Mouse (Mus musculus): ENCODE measurements at regions not wholly inside any gene's neighbourhood (a gene's known extent, or its start where the extent isn't known, plus 50 kb on each side); places are given as distances from the start of the nearest gene placed in this dataset.
"Not testable (repeated sequence)": the region's sequence is repeated elsewhere in the genome, so short reads cannot be mapped to it uniquely, and the experiment has no call there.

- DNase-seq (ENCODE audit: low read depth, low spot score), result no peak
- 79% methylated on average over 6 of the region's 6 CpGs for WGBS
Measured at GRCm38 (mm10) chr10:120284785-120285184, 57.9 kb downstream of the Llph start.

DNA sequence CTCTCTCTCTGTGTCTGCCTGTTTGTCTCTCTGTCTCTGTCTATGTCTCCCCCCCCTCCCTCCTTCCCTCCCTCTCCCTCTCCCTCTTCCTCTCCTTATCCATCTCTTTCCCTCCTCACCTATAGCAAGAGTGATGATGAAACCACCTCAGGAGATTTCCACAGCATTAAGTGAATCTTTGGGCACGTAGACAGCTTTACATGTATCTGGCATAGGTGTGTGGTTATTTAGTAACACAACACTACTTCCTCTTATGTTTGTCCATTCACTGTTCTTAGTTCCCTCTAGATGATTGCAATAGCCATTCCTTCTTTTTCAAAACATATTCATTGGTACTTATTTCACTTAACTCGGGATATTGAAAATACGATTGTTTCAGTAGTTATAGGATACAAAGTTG lies 65.0 kb downstream of the Llph start:
- 85% methylated on average over 3 of the region's 3 CpGs for WGBS

DNA sequence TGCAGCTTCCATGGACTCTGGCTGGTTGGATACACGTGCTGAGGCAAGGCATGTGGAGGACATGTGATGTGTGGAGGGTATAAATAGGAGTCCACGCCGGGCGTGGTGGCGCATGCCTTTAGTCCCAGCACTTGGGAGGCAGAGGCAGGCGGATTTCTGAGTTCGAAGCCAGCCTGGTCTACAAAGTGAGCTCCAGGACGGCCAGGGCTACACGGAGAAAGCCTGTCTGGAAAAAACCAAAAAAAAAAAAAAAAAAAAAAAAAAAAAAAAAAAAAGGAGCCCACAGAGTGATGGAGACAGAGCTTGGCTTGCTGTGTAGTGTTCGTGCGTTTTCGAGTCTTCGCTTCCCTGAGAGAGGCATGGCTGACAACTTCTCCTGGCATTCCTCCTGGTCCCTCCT lies 66.5 kb downstream of the Llph start:
- WGBS, result 93% methylated on average over 13 of the region's 13 CpGs

More for the DNA sequence above, 65.0 kb downstream of the Llph start:
- DNase-seq (ENCODE audit: low read depth, low spot score), result no peak

DNA sequence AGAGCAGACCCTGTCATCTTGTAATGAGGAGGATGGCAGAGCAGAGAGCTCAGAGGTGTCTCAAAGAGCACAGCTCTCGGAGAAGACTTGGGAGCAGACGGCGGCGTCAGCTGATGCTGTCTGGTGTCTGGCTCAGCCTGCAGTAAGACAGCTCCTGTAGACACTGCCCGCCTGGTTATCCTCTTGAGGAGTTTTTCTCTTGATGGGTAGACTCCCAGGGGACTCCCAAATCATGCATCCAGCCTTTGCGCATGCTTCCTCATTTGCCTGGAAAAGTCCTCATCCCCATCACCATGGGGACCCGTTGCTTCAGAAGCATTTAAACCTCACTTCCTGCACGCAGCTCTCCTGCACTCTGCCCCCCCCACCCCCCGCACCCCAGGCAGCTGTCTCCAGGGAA lies 67.6 kb downstream of the Llph start:
- 55% methylated on average over 9 of the region's 9 CpGs for WGBS
- no peak for DNase-seq (ENCODE audit: low read depth, low spot score)

More for the DNA sequence above, 66.5 kb downstream of the Llph start:
- DNase-seq (ENCODE audit: low read depth, low spot score), result not testable (repeated sequence)

DNA sequence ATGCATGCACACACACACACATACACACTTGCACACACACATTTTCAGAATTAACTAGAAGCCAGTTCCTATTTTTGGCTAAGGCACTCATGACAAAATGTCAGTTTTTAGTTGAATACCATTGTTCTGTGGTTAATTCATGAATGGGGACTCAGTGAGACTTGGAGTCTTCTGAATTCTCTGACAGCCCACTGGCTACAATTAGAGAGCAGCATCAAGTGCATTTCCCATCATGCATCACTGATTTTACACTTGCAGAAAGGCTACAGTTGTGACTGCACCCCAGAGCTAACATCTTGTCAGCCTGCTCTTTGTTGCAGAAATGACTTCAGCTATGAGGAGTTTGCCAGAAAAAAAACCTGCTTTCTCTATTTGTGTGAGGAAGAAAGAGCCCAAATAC lies 70.4 kb downstream of the Llph start:
- no peak for DNase-seq (ENCODE audit: low read depth, low spot score)

GRCm38 (mm10) chr10:120298293-120298927 lies 71.5 kb downstream of the Llph start:
- WGBS, result 67% methylated on average over 14 of the region's 14 CpGs
- no peak for DNase-seq (ENCODE audit: low read depth, low spot score)

DNA sequence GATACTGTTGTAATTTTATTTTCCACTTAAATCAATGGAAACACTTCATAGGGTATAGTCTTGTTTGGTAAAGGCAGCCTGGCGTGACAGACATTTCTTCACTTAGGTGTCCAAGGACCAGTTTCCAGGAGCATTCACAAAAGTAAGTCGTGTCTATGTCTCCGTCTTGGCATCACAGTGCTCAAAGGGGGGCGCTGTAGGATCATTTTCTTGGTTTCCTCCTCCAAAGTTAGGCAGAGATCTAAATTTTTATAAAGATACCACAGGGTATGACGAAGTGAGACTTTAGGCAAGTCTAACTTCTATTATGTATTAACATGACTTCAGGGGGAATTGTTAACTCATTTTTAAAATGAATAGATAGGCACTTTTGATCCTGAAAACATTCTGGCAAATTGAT lies 79.1 kb downstream of the Llph start:
- DNase-seq (ENCODE audit: low read depth, low spot score), result peak; percentile 22

DNA sequence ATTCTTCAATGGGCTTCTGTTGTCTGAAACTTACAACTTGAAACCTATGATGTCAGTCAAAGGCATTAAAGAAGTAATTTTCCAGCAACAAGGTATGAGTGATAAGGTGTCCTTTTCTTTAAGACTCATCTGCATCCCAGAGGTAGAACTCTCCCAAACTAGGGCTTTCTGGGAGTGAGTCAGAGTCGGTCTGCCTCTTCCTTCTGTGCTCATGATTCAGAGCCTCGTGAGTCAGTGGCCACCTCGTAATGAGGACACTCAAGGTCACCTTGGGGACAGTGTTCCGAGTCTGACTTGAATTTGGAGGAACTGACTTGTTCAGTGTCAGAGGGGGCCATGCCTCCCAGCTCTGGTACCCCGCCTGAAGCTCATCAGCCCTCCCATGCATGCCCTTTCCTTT lies 81.8 kb downstream of the Llph start:
- 52% methylated on average over 5 of the region's 5 CpGs for WGBS
- DNase-seq (ENCODE audit: low read depth, low spot score), result no peak

More for the DNA sequence above, 79.1 kb downstream of the Llph start:
- WGBS, result 31% methylated on average over 5 of the region's 5 CpGs

All from large intestine, adult 2 months (tissue).